Mouse (Mus musculus) c-Kit-negative CD71-positive TER-119-positive erythroid progenitor cells, embryonic 14.5 days (primary cell): ENCODE results near the gene Nr2f2.

ENCODE experiments used
- DNase-seq: peaks from one replicate; pipeline ENCODE4 v3.0.0-alpha.2; 2013; ENCODE audit warnings: low read depth, low spot score

The Nr2f2 gene

GRCm38 (mm10) chr7:70365941-70366807 is at the start of gene Nr2f2:
TSS of gene Nr2f2 (minus strand) at chr7:70366735.
- DNase-seq: no peak

- DNase-seq: no peak
Observed at GRCm38 (mm10) chr7:70414461-70414860, 47.9 kb upstream of the Nr2f2 start.

GRCm38 (mm10) chr7:70413646-70414045 is 47.1 kb upstream of the Nr2f2 start:
- no peak for DNase-seq

- no peak for DNase-seq
Observed at GRCm38 (mm10) chr7:70412900-70413299, 46.4 kb upstream of the Nr2f2 start.

GRCm38 (mm10) chr7:70410350-70410749 is 43.8 kb upstream of the Nr2f2 start:
- DNase-seq: no peak

- no peak for DNase-seq
Observed at GRCm38 (mm10) chr7:70409890-70410289, 43.4 kb upstream of the Nr2f2 start.

GRCm38 (mm10) chr7:70408814-70409213 is 42.3 kb upstream of the Nr2f2 start:
- DNase-seq: no peak

GRCm38 (mm10) chr7:70407123-70407522 is 40.6 kb upstream of the Nr2f2 start:
- no peak for DNase-seq

- no peak for DNase-seq
Observed at GRCm38 (mm10) chr7:70406527-70406926, 40.0 kb upstream of the Nr2f2 start.

GRCm38 (mm10) chr7:70405466-70405865 is 38.9 kb upstream of the Nr2f2 start:
- DNase-seq: no peak

GRCm38 (mm10) chr7:70382828-70383227 is 16.3 kb upstream of the Nr2f2 start:
- DNase-seq: no peak

GRCm38 (mm10) chr7:70381409-70382244 is 15.1 kb upstream of the Nr2f2 start:
- DNase-seq: no peak

- no peak for DNase-seq
Observed at GRCm38 (mm10) chr7:70380943-70381342, 14.4 kb upstream of the Nr2f2 start.

- DNase-seq: no peak
Observed at GRCm38 (mm10) chr7:70380246-70380645, 13.7 kb upstream of the Nr2f2 start.

GRCm38 (mm10) chr7:70370552-70371262 is 4.2 kb upstream of the Nr2f2 start:
- DNase-seq: no peak

- no peak for DNase-seq
Observed at GRCm38 (mm10) chr7:70369731-70370551, 3.4 kb upstream of the Nr2f2 start.

- no peak for DNase-seq
Observed at GRCm38 (mm10) chr7:70369061-70369730, 2.7 kb upstream of the Nr2f2 start.

GRCm38 (mm10) chr7:70368751-70369060 is 2.2 kb upstream of the Nr2f2 start:
- DNase-seq: no peak

GRCm38 (mm10) chr7:70368268-70368655 is 1.7 kb upstream of the Nr2f2 start:
- no peak for DNase-seq

- no peak for DNase-seq
Observed at GRCm38 (mm10) chr7:70367591-70368267, 1.2 kb upstream of the Nr2f2 start.
